Mouse (Mus musculus) E14TG2a.4 (cell line): Measurements from ENCODE around the gene Ptpa.

Source experiments
- H3K27me3 ChIP-seq: 2 replicates; pipeline ENCODE4 v1.6.1; 2014; ENCODE audit warnings: low read length, control low read depth; ENCODE audit not compliant: insufficient read depth
- H3K36me3 ChIP-seq: 2 replicates; pipeline ENCODE4 v1.6.1; 2014; ENCODE audit warnings: low read length, control low read depth; ENCODE audit not compliant: insufficient read depth
- H3K4me1 ChIP-seq: replicated peaks from 2 replicates; pipeline ENCODE4 v1.6.1; 2014; ENCODE audit warnings: low read depth, low read length, control low read depth
- H3K4me3 ChIP-seq: replicated peaks from 2 replicates; pipeline ENCODE4 v1.5.1; 2014; ENCODE audit warnings: mild to moderate bottlenecking, low read length
- H3K9me3 ChIP-seq: 2 replicates; pipeline ENCODE4 v1.6.1; 2014; ENCODE audit warnings: low read length, control low read depth
- CTCF ChIP-seq: conservative IDR thresholded peaks from 2 replicates; pipeline ENCODE4 v1.5.1; 2014; ENCODE audit warnings: low read length
- NANOG ChIP-seq: IDR thresholded peaks from 2 replicates; pipeline ENCODE4 v1.6.1; 2014; ENCODE audit warnings: borderline replicate concordance, low read length, mixed read lengths
- POU5F1 ChIP-seq: IDR thresholded peaks from 2 replicates; pipeline ENCODE4 v1.6.1; 2014; ENCODE audit warnings: low read length, borderline replicate concordance

The Ptpa gene

DNA sequence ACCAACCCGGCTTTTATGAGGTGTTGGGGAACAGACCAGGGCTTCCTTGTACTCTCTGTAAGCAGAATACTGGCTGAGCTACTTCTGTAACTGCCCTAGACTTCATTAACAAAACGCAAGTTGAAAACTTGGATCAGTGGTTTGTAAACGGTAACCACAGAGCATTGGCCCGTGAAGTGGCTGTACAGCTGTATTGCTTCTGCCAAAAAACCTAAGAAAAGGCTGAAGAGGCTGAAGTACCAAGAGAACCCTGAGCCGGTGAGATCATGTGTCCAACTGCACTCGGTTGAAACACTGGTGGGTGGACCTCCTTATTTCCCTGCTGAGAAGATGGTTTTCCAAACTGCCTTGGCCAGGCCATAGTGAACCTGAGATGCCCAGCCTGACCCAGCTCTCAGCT, 42.5 kb downstream of the Ptpa start:
- Histone ChIP-seq H3K4me1 (peaks cover 13% of the 10 kb centered on the region), H3K27me3 (peaks cover 2% of the 10 kb centered on the region), H3K4me3 (no peak overlapping the region), H3K9me3 (no peaks in the 10 kb centered on the region), H3K36me3 (no peaks in the 10 kb centered on the region)
- no peak for TF ChIP-seq POU5F1
- TF ChIP-seq NANOG: no peak
- no peak for TF ChIP-seq CTCF

- peaks cover 22% of the 10 kb centered on the region for H3K4me1 ChIP-seq
- no peaks in the 10 kb centered on the region for H3K36me3 ChIP-seq
- H3K4me3 ChIP-seq: no peak overlapping the region
- TF ChIP-seq CTCF (peak; percentile 43), NANOG (no peak), POU5F1 (no peak)
- H3K9me3 ChIP-seq: no peaks in the 10 kb centered on the region
- H3K27me3 ChIP-seq: peaks cover 2% of the 10 kb centered on the region
Measured at GRCm38 (mm10) chr2:30459241-30459640, 43.4 kb downstream of the Ptpa start.

DNA sequence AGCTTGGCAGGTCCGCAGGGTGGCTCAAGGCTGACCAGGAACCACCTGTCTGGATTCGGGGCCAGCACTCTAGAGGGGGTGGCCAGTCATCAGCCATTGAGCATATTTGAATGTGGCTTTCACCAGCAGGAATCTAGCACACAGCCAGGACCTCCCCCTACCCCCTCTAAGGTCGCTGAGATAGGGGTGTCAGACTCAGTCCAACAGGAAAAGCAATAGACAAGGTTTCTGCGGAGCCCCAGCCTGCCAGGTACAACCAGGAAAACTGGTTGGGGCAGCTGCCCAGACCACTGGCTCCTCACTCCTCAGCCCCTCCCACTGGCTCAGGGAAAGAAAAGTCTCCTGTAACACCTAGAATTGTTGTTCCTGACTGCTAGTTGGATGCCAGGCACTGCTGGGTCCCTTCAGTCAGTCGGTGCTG, 47.5 kb downstream of the Ptpa start:
- Histone ChIP-seq H3K4me1 (peaks cover 22% of the 10 kb centered on the region), H3K9me3 (no peaks in the 10 kb centered on the region), H3K27me3 (peaks cover 27% of the 10 kb centered on the region), H3K4me3 (no peak overlapping the region), H3K36me3 (no peaks in the 10 kb centered on the region)
- TF ChIP-seq CTCF (no peak), NANOG (no peak), POU5F1 (no peak)

DNA sequence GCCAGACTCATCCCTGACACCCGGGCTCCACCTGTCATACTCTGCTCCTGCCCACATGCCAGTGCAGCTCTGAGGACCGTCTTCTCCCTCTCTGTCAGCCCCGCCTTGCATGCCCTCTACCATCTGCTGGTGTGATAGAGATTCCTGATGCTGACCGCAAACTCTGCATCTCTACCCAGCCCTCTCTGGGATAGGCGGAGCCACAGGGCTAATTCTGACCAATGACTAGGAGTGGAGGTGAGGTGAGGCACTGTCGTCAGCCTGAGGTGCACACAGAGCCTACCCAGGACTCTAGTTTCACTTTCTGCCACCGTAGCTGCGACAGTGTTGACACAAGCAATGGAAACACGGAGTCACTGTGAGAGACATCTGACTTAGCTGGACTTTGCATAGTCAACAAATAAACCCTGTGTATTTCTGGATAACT, 48.1 kb downstream of the Ptpa start:
- no peaks in the 10 kb centered on the region for H3K36me3 ChIP-seq
- TF ChIP-seq POU5F1 (no peak), CTCF (no peak), NANOG (no peak)
- peaks cover 33% of the 10 kb centered on the region for H3K27me3 ChIP-seq
- no peak overlapping the region for H3K4me3 ChIP-seq
- H3K4me1 ChIP-seq: peaks cover 23% of the 10 kb centered on the region
- no peaks in the 10 kb centered on the region for H3K9me3 ChIP-seq

GRCm38 (mm10) chr2:30464411-30464810, 48.6 kb downstream of the Ptpa start:
- no peak overlapping the region for H3K4me3 ChIP-seq
- no peaks in the 10 kb centered on the region for H3K36me3 ChIP-seq
- TF ChIP-seq CTCF: no peak
- no peak for TF ChIP-seq NANOG
- no peak for TF ChIP-seq POU5F1
- no peaks in the 10 kb centered on the region for H3K9me3 ChIP-seq
- H3K27me3 ChIP-seq: peaks cover 38% of the 10 kb centered on the region
- peaks cover 26% of the 10 kb centered on the region for H3K4me1 ChIP-seq

- H3K36me3 ChIP-seq: no peaks in the 10 kb centered on the region
- TF ChIP-seq NANOG (no peak), CTCF (no peak), POU5F1 (no peak)
- peaks cover 45% of the 10 kb centered on the region for H3K4me1 ChIP-seq
- H3K27me3 ChIP-seq: peaks cover 55% of the 10 kb centered on the region
- H3K4me3 ChIP-seq: no peak overlapping the region
- no peaks in the 10 kb centered on the region for H3K9me3 ChIP-seq
Measured at GRCm38 (mm10) chr2:30466787-30467186, 50.9 kb downstream of the Ptpa start.

GRCm38 (mm10) chr2:30469009-30469408, 53.2 kb downstream of the Ptpa start:
- peaks cover 62% of the 10 kb centered on the region for H3K27me3 ChIP-seq
- H3K36me3 ChIP-seq: no peaks in the 10 kb centered on the region
- TF ChIP-seq POU5F1: no peak
- TF ChIP-seq CTCF: no peak
- TF ChIP-seq NANOG: no peak
- peak overlapping the region; percentile 77; the same call in 1 of the 2 replicates for H3K4me3 ChIP-seq
- H3K4me1 ChIP-seq: peaks cover 32% of the 10 kb centered on the region
- no peaks in the 10 kb centered on the region for H3K9me3 ChIP-seq

GRCm38 (mm10) chr2:30469796-30470142, 53.9 kb downstream of the Ptpa start:
- no peaks in the 10 kb centered on the region for H3K9me3 ChIP-seq
- no peaks in the 10 kb centered on the region for H3K36me3 ChIP-seq
- peaks cover 28% of the 10 kb centered on the region for H3K4me1 ChIP-seq
- peak overlapping the region; percentile 77 for H3K4me3 ChIP-seq
- peaks cover 62% of the 10 kb centered on the region for H3K27me3 ChIP-seq
- TF ChIP-seq NANOG (no peak), POU5F1 (no peak), CTCF (peak; percentile 44)
